14 mouse cellular contexts compared by ENCODE assay signal in the genomic region with DNA sequence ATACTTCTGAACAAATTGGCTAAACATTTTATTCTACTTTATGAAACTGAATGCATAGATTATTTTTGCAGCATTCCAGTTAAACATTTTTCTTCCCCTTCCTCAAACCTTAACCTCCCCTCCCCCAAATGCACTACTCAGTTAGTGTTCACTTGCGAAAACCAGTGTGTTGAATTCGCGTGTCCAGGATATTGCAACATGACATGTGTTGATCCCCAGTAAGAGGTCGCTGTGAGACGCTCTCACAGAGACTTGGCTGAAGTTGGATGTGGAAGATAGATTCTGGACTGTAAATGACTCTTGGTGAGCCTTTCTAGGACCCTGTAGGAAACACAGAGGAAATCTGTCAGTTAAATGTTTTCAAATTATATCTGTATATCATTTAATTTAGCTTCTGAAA.
"Had no signal": no experiment of that assay in that cellular context is flagged by ENCODE, and none has a peak within 500 bp of the region (broad histone marks: within the 10 kb centered on the region; RNA-seq: fewer than 3 reads in every experiment).

No protein-coding gene starts in this region.

- DNase-seq: kidney, adult 8-10 months; kidney, postnatal 25 days; liver; lung, adult 18-20 months; lung, postnatal 10 days; spleen, adult 18-20 months; thymus, adult 2 months; thymus, postnatal 25 days had no signal

- H3K36me3 ChIP-seq: limb, embryonic 12.5 days; midbrain, embryonic 12.5 days; neural tube, embryonic 12.5 days had no signal

- H3K27me3 ChIP-seq: limb, embryonic 12.5 days; midbrain, embryonic 12.5 days; neural tube, embryonic 12.5 days had no signal

- ATAC-seq: intestine, postnatal 0 days had no signal

- H3K4me2 ChIP-seq: limb, embryonic 12.5 days; midbrain, embryonic 12.5 days; neural tube, embryonic 12.5 days had no signal

- H3K4me1 ChIP-seq: limb, embryonic 12.5 days; midbrain, embryonic 12.5 days; neural tube, embryonic 12.5 days had no signal

- H3K9me3 ChIP-seq: limb, embryonic 12.5 days; midbrain, embryonic 12.5 days; neural tube, embryonic 12.5 days had no signal

- H3K9ac ChIP-seq: limb, embryonic 12.5 days; liver, embryonic 14.5 days; midbrain, embryonic 12.5 days; neural tube, embryonic 12.5 days had no signal

- H3K4me3 ChIP-seq: left cerebral cortex, adult 2 months; limb, embryonic 12.5 days; midbrain, embryonic 12.5 days; neural tube, embryonic 12.5 days had no signal

- H3K27ac ChIP-seq: left cerebral cortex, adult 2 months; limb, embryonic 12.5 days; liver, embryonic 14.5 days; midbrain, embryonic 12.5 days; neural tube, embryonic 12.5 days had no signal
